Mouse (Mus musculus): ENCODE data around the gene Ubtf. TPM values are rescaled to one million over a fixed set of nuclear protein-coding genes. Genes with fewer than 3 reads are reported as not detected.

The Ubtf gene
- 22.9 TPM for polyA plus RNA-seq (2014; fragmentation: Illumina TruSeq; extraction: RNeasy Lipid Tissue Mini Kit (QIAGEN cat#74804); ENCODE audit: low replicate concordance)

DNA sequence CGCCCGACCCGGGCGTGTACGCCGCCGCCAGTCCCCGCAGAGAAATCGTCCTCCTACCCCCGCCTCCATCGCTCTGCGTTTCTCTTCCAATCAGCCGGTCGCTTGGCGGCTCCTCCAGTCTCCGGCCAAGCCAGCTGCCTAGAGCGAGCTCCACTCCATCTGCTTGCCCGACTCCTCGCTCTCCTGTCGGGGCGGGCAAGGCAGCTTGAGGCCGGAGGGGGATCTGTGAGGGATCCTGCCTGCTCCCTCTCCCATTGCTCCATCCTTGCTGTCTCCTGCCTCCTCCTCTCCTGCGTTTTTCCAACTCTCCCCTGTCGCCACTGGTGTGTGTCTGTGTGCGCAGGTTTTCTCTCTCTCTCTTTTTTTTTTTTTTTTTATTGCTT lies at the start of gene Ubtf:
Ubtf (minus strand) TSS at position 333 of the 383 bp plus-strand sequence.

DNA sequence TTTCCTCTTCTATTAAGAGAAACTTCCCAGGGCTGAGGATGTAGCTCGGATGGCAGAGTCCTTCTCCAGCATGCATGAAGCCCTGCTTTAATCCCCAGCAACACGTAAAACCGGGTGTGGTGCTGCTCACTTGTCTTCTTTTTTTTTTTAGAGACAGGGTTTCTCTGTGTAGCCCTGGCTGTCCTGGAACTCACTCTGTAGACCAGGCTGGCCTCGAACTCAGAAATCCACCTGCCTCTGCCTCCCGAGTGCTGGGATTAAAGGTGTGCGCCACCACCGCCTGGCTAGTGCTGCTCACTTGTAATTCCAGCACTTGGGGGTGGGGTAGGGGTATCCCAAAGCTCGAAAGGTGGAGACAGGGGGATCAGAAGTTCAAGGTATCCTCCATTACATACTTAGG lies 46.6 kb upstream of the Ubtf start, which contains the start of gene Slc4a1:
Slc4a1 (minus strand) TSS at position 101 of the 400 bp plus-strand sequence.

DNA sequence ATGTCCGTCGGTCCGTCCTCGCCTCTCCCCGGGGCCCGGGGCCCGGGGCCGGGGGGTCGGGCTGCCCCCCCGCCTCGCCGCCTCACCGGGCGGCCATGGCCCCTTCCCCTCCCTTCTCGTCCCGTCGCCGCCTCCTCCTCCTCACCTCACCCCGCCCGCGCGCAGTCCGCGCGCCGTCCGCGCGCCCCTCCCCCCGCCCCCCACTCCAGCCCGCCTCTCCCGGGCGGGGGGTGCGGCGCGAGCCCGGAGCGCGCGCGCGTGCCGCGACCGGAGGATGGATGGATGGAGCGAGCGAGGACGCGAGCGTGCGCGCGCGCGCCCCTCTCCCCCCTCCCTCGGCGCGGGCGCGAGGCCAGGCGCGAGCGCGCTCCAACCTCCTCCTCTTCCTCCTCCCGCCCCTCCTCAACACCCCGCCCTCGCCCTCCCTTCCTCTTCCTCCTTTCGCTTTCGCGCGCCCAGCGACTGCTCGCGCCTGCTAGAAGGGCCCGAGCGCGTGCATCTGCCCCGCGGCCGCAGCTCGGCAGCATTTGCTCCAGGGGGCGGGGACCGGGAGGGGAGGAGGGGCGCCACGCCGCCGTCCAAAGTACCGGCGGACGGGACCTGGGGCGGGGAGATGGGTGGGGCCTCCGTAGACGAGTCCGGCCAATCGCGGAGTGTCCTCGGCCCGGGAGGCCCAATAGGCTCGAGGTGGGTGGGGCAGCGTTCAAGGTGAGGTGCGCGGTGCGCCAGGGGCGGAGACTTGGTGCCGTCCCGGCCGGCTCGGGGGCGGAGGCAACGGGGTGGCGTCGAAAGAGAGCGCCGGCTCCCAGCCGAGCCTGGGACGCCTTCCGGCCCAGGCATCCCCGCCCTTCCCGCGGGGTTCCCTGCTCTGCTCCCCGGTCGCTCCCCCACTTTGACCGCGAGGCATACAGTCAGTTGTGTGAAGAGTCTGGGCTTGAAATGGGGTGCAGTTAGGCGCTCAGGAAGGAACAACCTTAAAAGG lies 22.8 kb downstream of the Ubtf start, which contains the start of gene Atxn7l3:
Atxn7l3 (minus strand) TSS at position 141 of the 982 bp plus-strand sequence.

DNA sequence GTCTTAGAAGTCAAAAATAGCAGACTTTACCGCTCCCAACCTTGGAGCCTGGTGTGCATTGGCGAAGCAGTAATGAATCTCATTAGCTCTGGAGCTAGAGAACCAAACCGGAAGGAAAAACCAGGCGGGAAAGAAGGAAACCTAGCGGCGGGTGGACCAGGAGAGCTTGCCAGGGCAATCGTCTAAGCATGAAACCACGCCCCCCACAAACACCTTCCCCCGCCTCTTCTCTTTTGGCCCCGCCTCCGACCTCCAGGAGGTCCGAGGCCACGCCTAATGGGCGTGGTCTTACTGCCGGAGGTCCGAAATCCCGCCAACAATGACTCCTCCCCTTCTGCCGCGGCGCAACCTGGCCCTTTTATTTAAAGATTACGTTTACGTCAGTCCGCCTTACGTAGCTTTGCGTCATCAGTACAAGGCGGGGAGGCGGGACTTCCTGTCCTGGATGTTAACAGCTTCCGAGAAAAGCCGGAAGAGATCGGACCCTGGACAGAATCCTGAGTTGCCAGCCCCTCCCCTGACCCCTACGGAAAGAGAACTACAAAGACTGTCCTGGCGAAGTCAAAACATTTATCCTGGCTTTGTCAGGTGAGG lies 34.9 kb downstream of the Ubtf start, which contains the start of gene Tmub2:
Tmub2 (plus strand) TSS at position 431 of the 594 bp plus-strand sequence.

DNA sequence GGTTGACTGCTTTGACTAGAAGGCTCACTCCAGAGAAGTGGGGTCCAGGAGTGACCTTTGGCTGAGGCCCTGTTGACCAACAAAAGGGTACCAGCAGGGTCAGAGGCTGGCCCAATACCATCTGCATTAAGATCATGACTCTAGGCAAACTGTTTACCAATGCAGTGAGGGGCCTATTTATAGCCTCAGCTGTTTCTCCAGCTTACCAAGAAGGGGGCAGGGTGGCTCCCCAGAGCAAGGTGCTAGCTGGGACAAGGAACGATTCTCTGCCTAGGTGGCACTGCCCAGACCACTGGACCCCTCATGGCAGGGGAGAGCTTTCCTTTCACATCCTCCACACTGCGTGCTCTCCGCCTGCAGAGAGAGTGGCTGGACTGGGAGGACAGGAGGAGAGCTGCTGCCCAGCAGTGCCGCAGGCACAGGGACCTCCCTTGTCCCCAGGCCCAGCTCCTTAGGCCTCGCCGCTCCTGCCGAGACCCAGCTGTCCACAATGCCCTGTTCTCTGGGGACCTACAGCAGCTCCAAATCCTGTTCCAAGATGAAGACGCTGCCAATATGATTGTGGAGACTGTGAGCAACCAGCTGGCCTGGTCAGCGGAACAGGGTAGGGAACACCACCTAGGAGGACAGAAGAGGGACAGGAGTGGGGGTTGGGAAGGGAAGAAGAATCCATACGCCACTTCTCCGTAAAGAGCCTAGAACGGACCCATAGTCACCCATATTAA lies 50.9 kb downstream of the Ubtf start, which contains the start of gene Asb16:
Asb16 (plus strand) TSS at position 224 of the 725 bp plus-strand sequence.

Other genes with a start within 250 kb of the Ubtf start
- not detected for gene Mpp2, start 231.2 kb downstream of the Ubtf start, polyA plus RNA-seq (2014; fragmentation: Illumina TruSeq; extraction: RNeasy Lipid Tissue Mini Kit (QIAGEN cat#74804); ENCODE audit: low replicate concordance)
- gene Ppy, start 218.4 kb downstream of the Ubtf start, polyA plus RNA-seq (2014; fragmentation: Illumina TruSeq; extraction: RNeasy Lipid Tissue Mini Kit (QIAGEN cat#74804); ENCODE audit: low replicate concordance), result not detected
- not detected for gene Pyy, start 211.9 kb downstream of the Ubtf start, polyA plus RNA-seq (2014; fragmentation: Illumina TruSeq; extraction: RNeasy Lipid Tissue Mini Kit (QIAGEN cat#74804); ENCODE audit: low replicate concordance)
- 0.26 TPM for gene Nags, start 174.2 kb downstream of the Ubtf start, polyA plus RNA-seq (2014; fragmentation: Illumina TruSeq; extraction: RNeasy Lipid Tissue Mini Kit (QIAGEN cat#74804); ENCODE audit: low replicate concordance)
- gene Tmem101, start 163.3 kb downstream of the Ubtf start, polyA plus RNA-seq (2014; fragmentation: Illumina TruSeq; extraction: RNeasy Lipid Tissue Mini Kit (QIAGEN cat#74804); ENCODE audit: low replicate concordance), result 2.4 TPM
- 50.0 TPM for gene Lsm12, start 134.4 kb downstream of the Ubtf start, polyA plus RNA-seq (2014; fragmentation: Illumina TruSeq; extraction: RNeasy Lipid Tissue Mini Kit (QIAGEN cat#74804); ENCODE audit: low replicate concordance)
- gene G6pc3, start 130.1 kb downstream of the Ubtf start, polyA plus RNA-seq (2014; fragmentation: Illumina TruSeq; extraction: RNeasy Lipid Tissue Mini Kit (QIAGEN cat#74804); ENCODE audit: low replicate concordance), result 1.1 TPM
- gene Hdac5, start 89.6 kb downstream of the Ubtf start, polyA plus RNA-seq (2014; fragmentation: Illumina TruSeq; extraction: RNeasy Lipid Tissue Mini Kit (QIAGEN cat#74804); ENCODE audit: low replicate concordance), result 1.2 TPM
- not detected for gene BC030867, start 70.9 kb downstream of the Ubtf start, polyA plus RNA-seq (2014; fragmentation: Illumina TruSeq; extraction: RNeasy Lipid Tissue Mini Kit (QIAGEN cat#74804); ENCODE audit: low replicate concordance)
- not detected for gene Asb16, start 51.0 kb downstream of the Ubtf start, polyA plus RNA-seq (2014; fragmentation: Illumina TruSeq; extraction: RNeasy Lipid Tissue Mini Kit (QIAGEN cat#74804); ENCODE audit: low replicate concordance)
- 6.1 TPM for gene Tmub2, start 34.8 kb downstream of the Ubtf start, polyA plus RNA-seq (2014; fragmentation: Illumina TruSeq; extraction: RNeasy Lipid Tissue Mini Kit (QIAGEN cat#74804); ENCODE audit: low replicate concordance)
- gene Atxn7l3, start 23.1 kb downstream of the Ubtf start, polyA plus RNA-seq (2014; fragmentation: Illumina TruSeq; extraction: RNeasy Lipid Tissue Mini Kit (QIAGEN cat#74804); ENCODE audit: low replicate concordance), result 5.4 TPM
- gene Slc4a1, start 46.5 kb upstream of the Ubtf start, polyA plus RNA-seq (2014; fragmentation: Illumina TruSeq; extraction: RNeasy Lipid Tissue Mini Kit (QIAGEN cat#74804); ENCODE audit: low replicate concordance), result not detected
- not detected for gene Rundc3a, start 73.7 kb upstream of the Ubtf start, polyA plus RNA-seq (2014; fragmentation: Illumina TruSeq; extraction: RNeasy Lipid Tissue Mini Kit (QIAGEN cat#74804); ENCODE audit: low replicate concordance)
- 4.1 TPM for gene Slc25a39, start 88.2 kb upstream of the Ubtf start, polyA plus RNA-seq (2014; fragmentation: Illumina TruSeq; extraction: RNeasy Lipid Tissue Mini Kit (QIAGEN cat#74804); ENCODE audit: low replicate concordance)
- gene Grn, start 110.6 kb upstream of the Ubtf start, polyA plus RNA-seq (2014; fragmentation: Illumina TruSeq; extraction: RNeasy Lipid Tissue Mini Kit (QIAGEN cat#74804); ENCODE audit: low replicate concordance), result 2.2 TPM
- not detected for gene Fam171a2, start 127.9 kb upstream of the Ubtf start, polyA plus RNA-seq (2014; fragmentation: Illumina TruSeq; extraction: RNeasy Lipid Tissue Mini Kit (QIAGEN cat#74804); ENCODE audit: low replicate concordance)
- not detected for gene Itga2b, start 150.4 kb upstream of the Ubtf start, polyA plus RNA-seq (2014; fragmentation: Illumina TruSeq; extraction: RNeasy Lipid Tissue Mini Kit (QIAGEN cat#74804); ENCODE audit: low replicate concordance)
- 26.5 TPM for gene Gpatch8, start 236.7 kb upstream of the Ubtf start, polyA plus RNA-seq (2014; fragmentation: Illumina TruSeq; extraction: RNeasy Lipid Tissue Mini Kit (QIAGEN cat#74804); ENCODE audit: low replicate concordance)

Data from small intestine, adult 10 weeks (tissue).